Mouse (Mus musculus) B cell, adult 67 days (primary cell): ENCODE measurements around the gene Olfr8. TPM values are rescaled to one million over a fixed set of nuclear protein-coding genes. Genes with fewer than 3 reads are reported as not detected.

Source experiments
- total RNA-seq, 2 experiments: library from RNA; stranded (reverse); gene quantifications; 4 replicates each; pipeline ENCODE4 v1.2.4; 2023

The Olfr8 gene
- not detected for total RNA-seq

GRCm38 (mm10) chr10:78950336-78950735 lies at the start of gene Olfr8:
Gene Olfr8 (plus strand): TSS chr10:78950636.

GRCm38 (mm10) chr10:78912871-78913270 lies 37.6 kb upstream of the Olfr8 start, which contains the start of gene Olfr1354:
Gene Olfr1354 (plus strand): TSS chr10:78913171.

GRCm38 (mm10) chr10:78963009-78963408 lies 12.6 kb downstream of the Olfr8 start, which contains the start of gene Olfr1353:
Gene Olfr1353 (plus strand): TSS chr10:78963309.

GRCm38 (mm10) chr10:78980750-78981149 lies 30.3 kb downstream of the Olfr8 start, which contains the start of gene Olfr1352:
Gene Olfr1352 (plus strand): TSS chr10:78981050.

Other genes starting within 250 kb of the Olfr8 start
- gene Casp14, start 232.3 kb upstream of the Olfr8 start, total RNA-seq = not detected
- gene Ccdc105, start 197.6 kb upstream of the Olfr8 start, total RNA-seq = not detected
- not detected for gene Slc1a6, start 170.1 kb upstream of the Olfr8 start, total RNA-seq
- gene Olfr1356, start 98.5 kb upstream of the Olfr8 start, total RNA-seq = not detected
- not detected for gene Olfr1355, start 75.1 kb upstream of the Olfr8 start, total RNA-seq
- gene Olfr1354, start 37.5 kb upstream of the Olfr8 start, total RNA-seq = not detected
- gene Olfr1353, start 12.7 kb downstream of the Olfr8 start, total RNA-seq = not detected
- not detected for gene Olfr1352, start 30.4 kb downstream of the Olfr8 start, total RNA-seq
- gene Olfr1351, start 61.8 kb downstream of the Olfr8 start, total RNA-seq = not detected
- not detected for gene Olfr57, start 78.1 kb downstream of the Olfr8 start, total RNA-seq
- 10 to 100 TPM; 20.6 to 23.4 TPM for gene 2610008E11Rik, start 147.0 kb downstream of the Olfr8 start, total RNA-seq
- not detected for gene Vmn2r80, start 198.1 kb downstream of the Olfr8 start, total RNA-seq